Mouse (Mus musculus) stomach, postnatal 0 days (tissue): ENCODE measurements at regions not wholly inside any gene's neighbourhood (a gene's known extent, or its start where the extent isn't known, plus 50 kb on each side); places are given as distances from the start of the nearest gene placed in this dataset.

Source experiments
- CTCF ChIP-seq: IDR thresholded peaks from 2 replicates; pipeline ENCODE4 v1.5.1; 2016; ENCODE audit warnings: antibody characterized with exemption, low read depth, mild to moderate bottlenecking, moderate library complexity
- EP300 ChIP-seq: optimal IDR thresholded peaks from 2 replicates; pipeline ENCODE3; 2016; ENCODE audit warnings: antibody characterized with exemption

GRCm38 (mm10) chr2:72628626-72629470 is 152.9 kb downstream of the Cdca7 start:
- TF ChIP-seq CTCF (no peak), EP300 (no peak)
